Mouse (Mus musculus): ENCODE measurements around the gene Cluh.

Gene Cluh

DNA sequence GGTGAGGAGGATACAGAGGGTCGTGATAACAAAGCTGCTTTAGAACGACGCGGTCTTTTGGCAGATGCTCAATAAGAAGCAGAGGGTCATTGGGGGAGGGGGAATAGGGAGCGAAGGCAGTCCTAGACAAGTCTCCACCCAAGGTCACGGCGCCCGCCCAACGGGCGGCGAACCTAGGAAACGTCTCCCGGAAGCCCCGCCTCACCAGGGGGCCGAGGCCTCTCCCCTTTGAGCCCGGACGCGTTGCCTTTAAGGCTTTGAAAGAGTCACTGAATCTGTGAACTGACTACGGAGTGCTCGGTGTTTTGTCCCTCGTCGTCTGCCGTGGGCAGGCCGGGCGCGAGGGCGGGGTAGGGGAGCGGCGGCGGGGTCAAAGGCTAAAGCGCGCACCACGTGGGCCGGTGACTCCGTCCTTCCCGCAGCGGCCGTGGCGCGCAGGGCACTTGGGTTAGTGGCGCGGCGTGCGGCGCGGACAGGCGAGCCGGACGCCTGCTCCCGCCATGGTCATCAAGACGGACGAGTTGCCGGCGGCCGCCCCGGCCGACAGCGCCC is at the start of gene Cluh:
Gene Cluh (plus strand): TSS at position 401 of the 552 bp plus-strand sequence.
- DNase-seq, result peak; percentile 95 to 98

DNA sequence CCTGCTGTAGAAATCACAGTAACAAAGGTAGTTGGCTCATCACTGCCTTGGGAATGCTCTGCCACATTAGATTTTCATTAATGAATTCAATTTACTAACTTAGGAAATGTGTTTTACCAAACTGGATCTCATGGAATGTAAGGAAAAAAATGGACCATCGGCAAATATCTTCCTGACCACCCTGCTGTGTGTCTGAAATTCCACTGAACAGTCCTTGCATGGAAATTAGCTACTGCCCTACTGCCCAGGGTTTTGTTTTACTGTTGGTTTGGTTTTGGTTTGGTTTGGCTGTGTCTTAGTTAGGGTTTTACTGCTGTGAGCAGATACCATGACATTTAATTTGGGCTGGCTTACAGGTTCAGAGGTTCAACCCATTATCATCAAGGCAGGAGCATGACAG is 47.0 kb upstream of the Cluh start:
- DNase-seq, result no peak

DNA sequence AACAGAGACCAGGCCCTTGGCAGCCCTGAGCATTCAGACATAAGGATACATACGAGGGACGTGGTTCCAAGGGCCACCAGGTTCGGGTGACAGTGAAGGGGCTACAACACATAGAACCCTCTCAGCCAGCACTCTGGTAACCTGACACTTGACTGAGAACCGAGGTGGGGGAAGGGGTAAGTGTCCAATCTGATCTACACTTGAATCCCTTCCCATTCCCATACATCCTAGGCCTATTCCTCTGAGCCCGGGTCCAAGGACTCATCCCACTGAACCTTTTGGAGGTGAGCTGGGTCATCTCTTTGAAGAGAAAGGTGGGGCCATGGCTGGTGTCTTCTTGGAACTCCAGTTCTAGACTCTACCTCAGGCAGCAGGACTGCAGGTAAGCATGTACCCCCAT is 39.2 kb upstream of the Cluh start:
- no peak for DNase-seq

DNA sequence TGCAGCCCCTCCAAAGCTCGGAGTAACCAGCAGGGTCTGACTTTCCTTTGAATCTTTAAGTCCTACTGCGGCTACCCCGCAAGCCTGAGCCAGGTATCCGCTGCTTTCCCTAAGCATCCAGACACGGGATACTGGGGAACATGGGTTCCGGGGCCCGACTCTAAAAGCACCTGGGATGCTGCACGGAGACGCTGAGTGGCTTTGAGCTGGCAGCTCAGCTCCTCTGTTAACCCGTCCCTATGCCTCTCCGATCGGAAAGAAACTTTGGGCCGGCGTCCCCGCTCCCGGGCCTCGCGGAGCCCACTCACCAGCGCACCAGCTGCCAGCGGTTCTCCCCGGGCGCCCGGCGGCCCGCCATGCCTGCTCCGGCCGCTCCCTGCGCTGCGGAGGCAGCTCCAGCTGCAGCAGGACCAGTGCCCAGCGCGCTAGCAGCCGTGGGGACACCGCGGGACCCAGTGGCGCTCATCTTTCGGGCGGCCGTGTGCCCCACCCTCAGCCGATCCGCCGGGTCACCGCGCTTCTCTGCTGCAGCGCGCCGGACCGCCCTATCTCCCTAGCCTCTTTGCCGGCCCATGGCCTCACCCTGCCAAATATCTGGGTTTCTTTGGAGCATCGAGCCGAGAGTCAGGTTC is 38.6 kb upstream of the Cluh start, which contains the start of gene Rap1gap2:
Gene Rap1gap2 (minus strand): TSS at position 371 of the 632 bp plus-strand sequence.
- DNase-seq, result no peak

DNA sequence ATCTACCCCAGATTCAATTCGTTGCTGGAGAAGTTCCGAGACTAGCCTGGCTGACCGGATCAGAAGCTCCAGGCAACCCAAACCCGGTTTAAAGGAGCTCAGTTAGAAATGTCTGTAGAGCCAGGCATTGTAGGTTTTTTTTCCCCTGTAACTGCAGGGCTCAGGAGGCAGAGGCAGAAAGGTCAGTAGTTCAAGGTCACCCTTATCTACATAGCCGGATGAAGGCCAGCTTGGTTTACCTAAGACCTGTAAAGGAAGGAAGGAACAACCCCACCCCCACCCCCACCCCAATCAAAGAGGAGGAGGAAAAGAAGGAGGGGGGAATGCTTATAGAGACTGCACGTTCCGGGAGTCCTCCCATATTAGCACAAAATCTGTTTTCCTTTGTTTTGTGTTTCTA is 37.9 kb upstream of the Cluh start:
- DNase-seq, result no peak

DNA sequence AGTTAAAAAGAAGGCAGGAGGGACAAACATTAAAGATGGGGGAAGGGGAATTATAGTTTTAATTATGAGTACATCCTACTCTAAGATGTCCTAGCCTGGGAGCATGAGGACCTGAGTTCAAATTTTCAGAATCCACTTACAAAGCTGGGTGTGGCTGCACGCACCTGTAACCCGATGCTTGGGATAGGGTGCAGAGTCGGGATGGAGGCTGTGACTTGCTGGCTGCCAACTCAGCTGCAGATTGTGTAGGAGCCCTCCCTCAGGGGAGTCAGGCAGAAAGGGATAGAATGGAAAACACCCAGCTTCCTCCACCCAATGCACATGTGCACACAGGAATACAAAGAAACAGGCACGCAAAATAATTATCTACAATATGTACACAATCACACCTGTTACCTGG is 35.9 kb upstream of the Cluh start:
- DNase-seq, result no peak

DNA sequence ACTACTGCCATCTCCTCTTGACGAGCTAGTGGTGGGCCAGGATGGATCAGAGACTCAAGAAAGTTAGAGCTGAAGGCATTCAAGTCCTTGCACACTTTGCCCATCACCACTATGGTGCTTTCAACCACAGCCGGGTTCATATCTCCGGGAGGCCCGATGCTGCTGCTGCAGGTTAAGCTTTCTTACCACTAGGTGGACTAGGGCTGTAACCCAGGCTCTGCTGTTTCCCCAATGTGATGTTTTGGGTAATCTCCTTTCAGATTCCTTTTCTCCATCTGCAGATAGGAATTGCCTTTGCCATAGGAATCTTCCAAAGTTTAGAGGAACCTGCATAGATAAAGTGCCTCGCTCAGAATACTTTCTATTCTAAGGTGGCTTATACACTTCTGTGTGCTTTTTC is 33.7 kb upstream of the Cluh start:
- DNase-seq, result no peak

DNA sequence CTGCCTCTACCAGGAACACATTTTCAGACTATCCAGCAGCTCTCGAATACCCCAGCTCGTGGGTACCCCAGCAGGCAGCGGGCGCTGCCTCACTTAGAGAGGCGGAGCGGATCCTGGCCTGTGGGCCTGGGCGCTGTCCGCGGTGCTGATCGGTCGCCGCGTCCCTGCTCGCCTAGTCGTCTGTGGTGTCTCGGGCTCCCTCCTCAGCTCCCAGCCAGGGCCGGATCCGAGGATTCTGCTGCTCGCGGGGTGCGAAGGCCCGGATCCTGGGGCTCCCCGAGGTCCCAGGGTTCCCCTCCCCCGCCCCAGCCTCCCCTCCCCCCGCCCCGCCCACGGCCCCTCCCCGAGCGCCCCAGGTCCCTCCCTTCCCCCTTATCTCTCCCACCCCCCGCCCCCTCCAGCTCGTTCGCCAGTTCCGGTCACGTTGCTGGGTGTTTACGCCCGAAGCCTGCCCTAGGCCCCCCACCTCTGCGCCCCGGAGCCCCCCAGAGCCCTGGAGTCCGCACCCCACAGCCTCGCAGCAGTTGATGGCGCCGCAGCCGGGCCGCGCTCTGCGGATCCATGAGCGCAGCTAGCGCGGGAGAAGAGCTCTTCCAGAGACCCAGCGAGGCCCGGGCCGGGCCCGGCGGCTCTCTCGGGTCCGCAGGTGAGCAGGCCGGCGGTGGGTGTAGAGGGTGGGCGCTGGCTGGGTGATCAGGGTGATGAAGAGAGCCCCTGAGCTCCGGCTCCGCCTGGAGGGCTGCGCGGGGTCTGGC is 29.9 kb upstream of the Cluh start, which contains the start of gene Ccdc92b:
Gene Ccdc92b (plus strand): TSS at position 405 of the 755 bp plus-strand sequence.
- peak; percentile 28 to 65 for DNase-seq

DNA sequence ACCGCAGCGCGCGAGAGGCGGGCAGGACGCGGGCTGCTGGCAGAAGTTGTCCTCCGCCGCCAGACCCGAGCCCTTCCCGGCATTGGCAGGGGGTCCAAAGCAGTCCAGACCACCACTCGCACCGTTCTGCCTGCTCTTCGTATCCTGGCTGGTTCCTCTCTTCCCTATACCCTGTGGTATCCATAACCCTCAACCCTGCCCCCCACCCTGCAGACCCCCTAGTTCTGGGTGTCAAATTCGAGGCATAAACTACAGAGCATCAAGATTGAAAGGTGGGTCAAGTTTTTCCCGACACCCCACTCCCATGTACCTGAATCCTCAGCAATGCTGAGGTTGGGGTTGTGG is 29.4 kb upstream of the Cluh start:
- DNase-seq, result no peak

DNA sequence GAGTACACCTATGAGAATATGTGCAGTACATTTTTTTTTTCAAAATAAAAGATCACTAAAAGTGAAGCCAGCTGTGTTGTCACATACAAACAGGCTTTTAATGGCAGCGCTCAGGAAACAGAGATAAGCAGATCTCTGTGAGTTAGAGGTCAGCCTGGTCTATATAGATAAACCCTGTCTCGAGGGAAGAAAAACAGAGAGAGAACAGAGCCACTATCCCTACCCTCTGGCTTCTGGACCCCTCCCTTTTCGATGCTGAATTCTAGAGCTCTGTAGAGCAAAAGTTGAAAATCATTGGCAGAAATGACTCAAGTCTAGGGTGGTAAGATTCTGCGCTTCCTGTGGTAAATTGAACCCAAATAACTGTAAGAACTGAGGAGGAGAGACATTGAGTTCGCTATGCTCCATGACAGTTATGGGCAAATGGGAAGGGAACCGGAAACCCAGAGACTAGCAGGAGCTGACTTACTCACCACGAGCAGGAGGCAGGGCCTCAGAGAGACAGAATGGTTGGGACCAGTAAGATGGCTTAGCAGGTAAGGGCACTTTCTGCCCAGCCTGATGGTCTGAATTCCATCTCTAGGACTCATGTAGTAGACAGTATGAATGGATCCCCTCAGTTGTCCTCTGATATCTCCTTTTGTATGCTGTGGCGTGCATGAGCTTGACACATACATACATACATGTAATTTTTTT is 27.2 kb upstream of the Cluh start:
- no peak for DNase-seq

DNA sequence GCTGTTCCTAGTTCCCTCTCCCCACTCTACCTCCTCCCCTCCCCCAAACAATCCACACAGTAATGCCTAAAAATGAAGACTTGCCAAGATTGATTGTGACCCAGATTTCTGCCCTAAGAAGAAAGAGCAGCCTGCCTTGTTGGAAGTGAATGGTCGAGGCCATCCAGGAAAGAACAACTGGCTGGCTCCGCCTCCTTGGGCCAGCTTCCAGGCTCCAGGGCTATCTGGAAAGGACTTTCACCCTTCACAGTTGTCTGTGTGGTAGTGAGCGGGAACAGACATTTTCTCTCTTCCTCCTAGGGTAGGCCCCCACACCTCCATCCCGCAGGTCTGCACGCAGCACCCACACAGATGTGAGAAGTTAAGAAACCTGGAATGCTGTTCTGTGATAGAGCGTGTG is 25.6 kb upstream of the Cluh start:
- DNase-seq, result no peak

DNA sequence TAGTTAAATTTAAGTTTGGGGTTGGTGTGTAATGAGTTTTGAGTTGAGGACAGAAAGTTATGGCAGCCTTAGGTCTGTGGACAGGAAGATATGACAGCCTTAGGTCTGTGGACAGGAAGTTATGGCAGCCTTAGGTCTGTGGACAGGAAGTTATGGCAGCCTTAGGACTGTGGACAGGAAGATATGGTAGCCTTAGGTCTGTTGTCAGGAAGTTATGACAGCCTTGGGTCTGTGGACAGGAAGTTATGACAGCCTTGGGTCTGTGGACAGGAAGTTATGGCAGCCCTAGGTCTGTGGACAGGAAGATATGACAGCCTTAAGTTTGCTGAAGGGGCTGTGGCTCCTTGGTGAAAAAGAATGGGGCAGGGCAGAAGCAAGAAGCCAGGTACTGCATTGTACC is 24.0 kb upstream of the Cluh start:
- DNase-seq, result no peak

DNA sequence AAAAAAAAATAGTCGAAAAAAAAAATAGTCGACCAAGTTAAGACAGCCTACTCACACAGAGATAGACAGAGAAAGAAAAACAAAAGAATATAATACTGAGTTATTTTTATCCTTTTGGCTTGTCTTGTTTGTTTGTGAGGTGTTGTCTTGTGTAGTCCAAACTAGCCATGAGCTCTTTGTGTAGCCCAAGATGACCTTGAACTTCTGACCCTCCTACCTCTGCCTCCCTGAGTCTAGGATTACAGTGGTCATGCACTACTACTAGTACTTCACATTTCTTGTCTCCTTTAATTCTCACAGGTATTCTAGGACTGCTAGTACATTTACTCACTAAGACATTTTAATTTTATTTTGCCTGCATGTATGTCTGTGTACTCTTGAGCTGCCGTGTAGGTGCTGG is 21.8 kb upstream of the Cluh start:
- no peak for DNase-seq

DNA sequence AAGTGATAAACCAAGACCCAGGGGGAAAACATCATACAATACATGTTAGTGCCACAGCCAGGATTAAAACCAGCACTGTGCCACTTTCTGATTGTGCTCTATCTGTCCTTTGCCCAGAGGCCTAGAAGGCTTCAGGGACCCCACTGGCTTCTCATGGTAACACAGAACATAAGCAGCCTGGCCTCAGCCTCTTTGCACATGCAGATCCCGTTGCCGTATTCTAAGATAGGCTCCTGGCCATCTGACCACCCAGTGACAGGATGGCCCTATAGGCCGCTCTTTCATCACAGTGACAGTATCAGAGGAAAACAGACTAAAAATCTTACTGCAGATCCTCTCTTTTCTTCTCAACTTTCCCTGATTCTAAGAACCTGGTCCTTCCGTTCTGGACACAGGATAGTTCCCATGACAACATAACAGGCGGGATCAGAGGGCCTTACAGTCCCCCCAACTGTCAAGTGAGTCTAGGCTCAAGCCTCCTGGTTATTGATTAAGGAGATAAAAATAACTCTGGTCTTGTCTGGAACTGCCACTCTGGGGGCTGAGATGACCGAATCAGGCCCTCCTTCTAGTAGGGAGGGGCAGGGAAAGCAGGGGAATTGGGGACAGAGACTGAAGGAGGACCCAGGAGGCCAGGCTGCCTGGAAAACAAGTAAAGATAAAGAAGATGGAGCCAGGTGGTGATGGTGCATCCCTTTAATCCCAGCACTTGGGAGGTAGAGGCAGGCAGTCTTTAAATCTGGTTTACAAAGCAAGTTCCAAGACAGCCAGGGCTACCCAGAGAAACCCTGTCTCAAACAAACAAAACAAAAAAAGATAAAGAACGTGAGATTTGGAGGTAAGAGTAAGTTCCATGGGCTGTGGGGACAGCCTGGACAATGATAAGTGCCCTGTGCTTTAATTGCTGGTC is 17.2 kb upstream of the Cluh start:
- DNase-seq, result no peak

DNA sequence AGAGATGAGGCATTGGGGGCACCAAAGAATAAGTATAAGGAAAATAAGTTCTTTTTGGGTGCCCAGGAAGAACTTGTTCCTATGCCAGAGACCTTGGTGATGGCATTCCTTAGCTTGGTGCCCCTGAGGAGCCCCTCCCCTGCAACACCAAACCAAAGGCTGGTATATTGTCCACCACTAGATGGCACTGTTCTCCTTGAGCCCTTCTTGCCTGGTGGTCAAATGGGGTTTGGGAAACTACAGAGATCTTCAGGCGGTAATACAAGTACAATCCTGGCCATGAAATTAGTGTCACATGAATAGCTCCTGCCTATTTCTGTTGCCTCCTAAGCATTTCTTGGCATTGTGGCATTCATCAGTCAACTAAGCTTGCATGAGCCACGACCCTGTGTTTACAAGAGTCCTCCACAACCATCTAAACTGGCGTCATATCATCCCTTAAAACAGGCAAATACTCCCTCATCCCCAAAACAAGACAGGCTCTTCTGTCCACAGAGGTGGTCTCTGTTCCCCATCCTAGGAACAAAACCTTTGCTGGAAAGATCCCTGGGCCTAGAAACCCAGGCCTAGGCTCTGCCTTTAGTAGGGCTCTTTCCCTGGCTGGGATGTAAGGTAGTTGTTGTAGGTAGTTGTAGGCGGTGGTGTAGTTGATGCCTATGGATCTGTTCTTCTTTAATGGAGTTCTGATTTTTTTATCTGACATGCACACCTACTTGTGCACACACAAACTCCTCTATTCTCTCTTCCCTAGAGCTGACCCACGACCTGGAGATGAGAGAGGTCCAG is 14.6 kb upstream of the Cluh start:
- DNase-seq, result peak in 1 of 2 experiments; percentile 46

DNA sequence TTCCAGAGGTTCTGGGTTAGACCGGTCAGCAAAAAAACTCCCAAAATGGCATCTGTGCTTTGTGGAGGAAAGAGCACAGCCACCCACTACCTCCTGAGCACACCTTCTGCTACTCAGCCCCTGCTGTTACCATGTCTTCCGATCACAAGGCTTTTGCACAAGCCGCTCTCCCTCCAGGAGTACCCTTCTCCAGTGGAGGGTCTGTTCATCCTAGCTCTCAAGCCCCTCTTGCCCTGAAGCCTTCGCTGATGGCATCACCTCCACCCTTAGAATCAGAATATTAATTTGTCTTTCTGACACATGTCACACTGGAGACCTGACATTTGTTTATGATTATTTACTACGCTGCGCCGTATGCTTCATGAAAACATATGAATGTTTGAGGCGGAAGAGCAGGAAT is 11.8 kb upstream of the Cluh start:
- DNase-seq, result no peak

DNA sequence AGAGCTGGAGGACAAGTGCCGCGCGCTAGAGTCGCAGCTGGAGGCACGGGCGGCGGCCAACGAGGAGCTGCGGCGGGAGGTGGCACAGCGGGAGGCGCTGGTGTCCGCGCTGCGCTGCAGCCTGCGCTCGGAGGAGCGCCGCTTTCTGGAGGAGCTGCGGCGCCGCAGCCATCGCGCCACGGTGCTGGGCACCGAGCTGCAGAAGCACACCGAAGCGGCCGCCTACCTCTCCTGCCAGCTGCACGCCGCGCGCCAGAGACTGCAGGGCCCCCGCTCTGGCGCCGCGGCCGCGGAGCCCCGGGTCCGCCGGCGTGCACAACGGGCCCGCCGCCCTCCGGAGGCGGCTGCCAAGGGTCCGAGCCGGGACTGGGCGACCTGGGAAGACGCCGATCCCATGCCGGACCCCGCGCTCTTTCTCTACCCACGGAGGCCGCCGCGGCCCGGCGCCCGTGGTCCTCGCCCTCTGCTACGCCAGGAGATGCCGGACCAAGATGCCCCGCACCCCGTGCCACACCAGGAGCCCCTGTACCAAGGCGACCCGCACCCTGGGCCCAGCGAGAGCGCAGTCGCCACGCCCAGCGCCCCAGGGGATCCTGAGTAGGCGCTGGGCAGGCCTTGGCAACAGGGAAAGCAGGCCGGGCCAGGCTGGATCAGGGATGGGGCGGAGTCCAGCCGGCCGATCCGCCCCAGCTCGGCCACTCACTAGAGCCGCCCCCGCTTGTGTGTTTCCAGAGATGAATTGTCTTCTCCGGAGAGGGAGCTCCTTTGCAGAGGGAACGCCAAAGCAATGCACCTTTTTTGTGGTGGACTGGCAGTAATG is 11.1 kb upstream of the Cluh start:
- peak; percentile 33 to 47 for DNase-seq

DNA sequence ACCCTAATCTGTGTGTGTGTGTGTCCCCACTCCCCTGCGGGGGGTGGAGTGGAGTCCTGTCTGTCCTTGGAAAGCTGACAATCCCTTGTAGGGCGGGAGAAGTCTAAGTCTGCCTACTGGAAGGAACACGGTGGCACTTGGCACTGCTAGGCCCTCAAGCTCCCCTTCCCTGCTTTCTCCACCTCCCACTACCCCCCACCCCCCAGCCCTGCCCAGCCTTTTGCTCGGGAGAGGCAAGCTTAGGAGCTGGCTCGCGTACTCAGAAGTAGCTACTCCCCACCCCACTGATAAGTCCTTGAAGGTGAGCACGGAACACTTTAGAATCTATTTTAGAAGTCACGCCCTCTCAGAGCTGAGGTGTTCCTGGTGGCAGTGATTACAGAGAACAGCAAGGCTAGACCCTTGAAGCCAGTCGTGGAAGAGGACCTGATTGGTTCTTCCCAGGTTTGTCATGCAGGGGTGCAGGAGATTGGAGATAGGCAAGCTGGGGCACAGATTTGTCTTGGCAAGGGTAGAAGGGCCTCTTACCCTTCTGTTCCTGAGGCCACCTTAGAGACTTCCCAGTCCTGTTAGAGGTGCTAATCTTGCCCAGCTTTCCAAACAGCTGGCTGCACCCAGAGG is 10.4 kb upstream of the Cluh start:
- no peak for DNase-seq

DNA sequence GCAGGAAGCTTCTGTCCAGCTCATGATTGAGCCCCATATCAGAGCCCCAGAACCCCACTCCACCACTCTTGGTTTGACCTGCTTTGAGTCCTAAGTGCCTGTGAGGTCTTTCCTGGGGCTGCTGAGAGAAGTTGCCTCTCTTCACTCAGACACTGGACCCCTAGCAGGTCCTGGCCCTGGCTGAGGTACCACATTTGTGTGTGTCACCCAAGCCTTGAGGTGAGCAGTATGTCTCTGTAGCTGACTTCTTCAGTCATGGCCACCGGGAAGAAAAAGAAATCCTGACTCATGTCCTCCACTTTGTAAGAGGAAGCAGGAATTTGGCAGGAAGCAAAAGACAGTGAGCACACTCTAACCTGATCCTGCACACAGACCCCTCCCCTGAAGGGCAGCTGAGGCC is 9.7 kb upstream of the Cluh start:
- DNase-seq, result no peak

DNA sequence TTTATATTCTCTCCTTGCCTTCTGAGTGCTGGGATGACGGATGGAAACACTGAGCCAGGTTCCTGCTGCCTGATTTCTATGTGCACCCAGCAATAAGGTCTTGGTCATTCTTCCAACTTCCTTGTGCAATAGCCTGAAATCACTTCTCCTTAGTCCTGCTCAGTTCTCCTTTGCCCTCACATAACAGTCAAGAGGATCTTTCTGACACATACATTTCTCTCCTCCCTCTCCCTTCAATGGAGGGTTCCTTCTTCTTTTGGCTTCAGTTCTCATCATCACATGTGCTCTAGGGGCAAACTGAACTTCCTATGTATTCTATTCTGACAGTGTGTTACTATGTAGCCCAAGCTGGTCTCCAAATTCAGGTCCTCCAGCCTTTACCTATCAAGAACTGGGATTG is 1.3 kb upstream of the Cluh start:
- DNase-seq, result no peak
